Mouse (Mus musculus) olfactory bulb, adult 2 months (tissue): Measurements from ENCODE around the gene Defb36.

Experiments
- CTCF ChIP-seq: fragments of 200-500 bp; IDR thresholded peaks from 2 replicates; pipeline ENCODE4 v1.5.1; 2012; ENCODE audit warnings: low read depth, mild to moderate bottlenecking, low read length, moderate library complexity; ENCODE audit not compliant: insufficient read depth
- POLR2A ChIP-seq: fragments of 200-500 bp; IDR thresholded peaks from 2 replicates; pipeline ENCODE4 v1.6.1; 2012; ENCODE audit warnings: mild to moderate bottlenecking, low read depth, low read length, moderate library complexity; ENCODE audit not compliant: insufficient read depth

- TF ChIP-seq CTCF (no peak), POLR2A (no peak)
Observed at GRCm38 (mm10) chr2:152588450-152588849, 15.7 kb upstream of the Defb36 start.
